Mouse (Mus musculus) thymus, postnatal 0 days (tissue): Measurements from ENCODE around the gene Tmcc1. TPM values are rescaled to one million over a fixed set of nuclear protein-coding genes. Genes with fewer than 3 reads are reported as not detected.
"Not testable (repeated sequence)": the region's sequence is repeated elsewhere in the genome, so short reads cannot be mapped to it uniquely, and the experiment has no call there.

Experiments used
- DNase-seq: peaks from one replicate; pipeline ENCODE4 v3.0.0-alpha.2; 2015; ENCODE audit warnings: low spot score
- polyA plus RNA-seq: library from polyadenylated mRNA; unstranded; fragments of >200 nt; fragmentation: Nextera tagmentation; extraction: Ambion mirVana; gene quantifications from 2 replicates; pipeline ENCODE4 v1.2.1, GENCODE M21; 2015

Tmcc1 gene
- 7.8 and 11.1 TPM in 2 replicates for polyA plus RNA-seq

DNA sequence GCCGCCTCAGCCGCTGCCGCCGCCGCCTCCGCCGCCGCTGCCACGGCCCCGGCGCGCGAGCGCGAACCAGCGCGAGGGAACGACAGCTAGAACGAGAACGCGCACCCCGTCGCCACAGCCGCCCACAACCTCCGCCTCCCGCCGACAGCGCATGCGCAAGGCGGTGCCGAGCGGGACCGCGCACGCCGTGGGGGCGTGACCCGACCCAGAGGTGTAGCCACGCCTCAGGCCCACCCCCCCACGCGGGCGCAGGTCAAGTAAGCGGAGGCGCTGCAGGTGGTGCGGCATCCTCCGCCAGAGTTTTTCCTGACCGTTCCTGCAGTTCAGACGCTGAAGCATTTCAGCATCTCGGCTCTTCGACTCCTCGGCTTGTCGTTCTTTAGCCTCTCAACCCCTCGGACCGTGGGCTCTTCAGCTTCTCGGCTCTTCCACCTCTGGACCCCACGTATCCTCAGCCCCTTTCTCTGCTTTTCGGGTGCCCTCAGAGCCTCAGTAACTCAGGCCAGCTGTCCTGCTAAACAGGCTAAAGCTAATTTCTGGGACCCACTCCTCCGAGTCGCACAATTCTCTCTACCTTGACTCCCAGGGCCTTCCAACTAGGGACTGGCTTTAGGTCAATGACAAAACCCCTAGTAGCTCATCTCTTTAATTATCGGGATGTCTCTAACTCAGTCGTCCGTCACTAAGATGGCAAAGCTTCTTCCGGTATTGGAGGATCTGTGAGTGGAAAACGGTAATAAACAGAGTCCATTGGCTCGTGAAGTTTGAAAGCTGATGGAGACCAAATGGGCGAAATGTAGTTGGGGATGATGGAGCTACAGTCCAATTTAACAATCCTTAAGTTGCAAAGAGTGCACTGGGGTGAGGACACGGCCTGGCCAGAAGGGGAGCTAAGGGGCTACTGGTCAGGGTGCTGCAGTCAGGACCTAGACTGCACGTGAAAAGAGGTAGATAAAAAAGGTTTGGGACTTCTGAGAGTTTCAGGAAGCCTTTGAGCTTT, at the start of gene Tmcc1:
Tmcc1 (minus strand) TSS at position 93 of the 1,000 bp plus-strand sequence.
- DNase-seq: peak; percentile 99

DNA sequence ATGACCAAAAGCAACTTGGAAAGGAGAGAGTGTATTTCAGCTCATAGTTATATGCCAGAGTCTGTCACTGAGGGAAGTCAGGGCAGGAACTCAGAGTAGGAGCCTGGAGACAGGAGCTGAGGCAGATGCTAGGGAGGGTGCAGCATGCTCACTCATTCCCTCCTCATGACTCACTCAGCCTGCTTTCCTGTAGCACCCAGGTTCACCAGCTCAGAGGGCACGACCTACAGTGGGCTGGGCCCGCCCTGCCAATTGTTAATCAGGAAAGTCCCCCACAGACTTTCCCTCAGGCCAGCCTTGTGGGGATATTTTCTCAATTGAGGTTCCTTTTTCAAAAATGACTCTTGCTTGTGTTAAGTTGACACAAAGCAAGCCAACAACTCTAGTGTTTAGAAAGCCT, 47.1 kb upstream of the Tmcc1 start:
- DNase-seq: no peak

DNA sequence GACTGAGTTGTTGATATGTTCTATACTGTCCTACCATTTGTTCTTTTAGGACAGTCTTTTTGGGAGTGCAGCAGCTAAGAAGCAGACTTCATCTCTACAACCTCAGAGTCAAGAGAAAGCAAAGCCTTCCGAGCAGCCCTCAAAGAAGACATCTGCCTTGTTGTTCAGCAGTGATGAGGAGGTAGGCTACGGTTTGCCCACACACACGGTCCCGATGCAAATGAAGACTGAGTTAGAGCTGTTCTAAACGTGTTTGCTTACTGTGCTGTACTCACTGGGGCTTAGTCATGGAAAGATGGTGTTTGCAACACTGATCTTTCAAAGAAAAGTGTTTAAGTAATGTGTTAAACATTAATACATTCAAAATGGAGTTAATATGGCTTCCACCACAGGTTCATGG, 44.8 kb upstream of the Tmcc1 start:
- DNase-seq: no peak

- no peak for DNase-seq
Measured at GRCm38 (mm10) chr6:116235336-116235735, 42.0 kb upstream of the Tmcc1 start.

DNA sequence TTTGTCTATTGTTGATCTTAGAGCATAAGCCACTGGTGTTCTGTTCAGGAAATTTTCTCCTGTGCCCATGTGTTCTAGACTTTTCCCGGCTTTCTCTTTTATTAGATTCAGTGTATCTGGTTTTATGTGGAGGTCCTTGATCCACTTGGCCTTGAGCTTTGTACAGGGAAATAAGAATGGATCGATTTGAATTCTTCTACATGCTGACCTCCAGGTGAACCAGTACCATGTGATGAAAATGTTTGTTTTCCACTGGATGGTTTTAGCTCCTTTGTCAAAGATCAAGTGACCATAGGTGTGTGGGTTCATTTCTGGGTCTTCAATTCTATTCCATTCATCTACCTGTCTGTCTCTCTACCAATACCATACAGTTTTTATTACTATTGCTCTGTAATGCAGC, 41.5 kb upstream of the Tmcc1 start:
- not testable (repeated sequence) for DNase-seq

- peak; percentile 68 for DNase-seq
Measured at GRCm38 (mm10) chr6:116228785-116229525, 35.7 kb upstream of the Tmcc1 start.

GRCm38 (mm10) chr6:116227767-116228166, 34.5 kb upstream of the Tmcc1 start:
- DNase-seq: no peak

- peak; percentile 91 for DNase-seq
Measured at GRCm38 (mm10) chr6:116207729-116208534, 14.6 kb upstream of the Tmcc1 start, which contains the start of gene Washc2. Gene Washc2 (plus strand): TSS chr6:116208038.

- DNase-seq: no peak
Measured at GRCm38 (mm10) chr6:116199682-116200081, 6.4 kb upstream of the Tmcc1 start.

DNA sequence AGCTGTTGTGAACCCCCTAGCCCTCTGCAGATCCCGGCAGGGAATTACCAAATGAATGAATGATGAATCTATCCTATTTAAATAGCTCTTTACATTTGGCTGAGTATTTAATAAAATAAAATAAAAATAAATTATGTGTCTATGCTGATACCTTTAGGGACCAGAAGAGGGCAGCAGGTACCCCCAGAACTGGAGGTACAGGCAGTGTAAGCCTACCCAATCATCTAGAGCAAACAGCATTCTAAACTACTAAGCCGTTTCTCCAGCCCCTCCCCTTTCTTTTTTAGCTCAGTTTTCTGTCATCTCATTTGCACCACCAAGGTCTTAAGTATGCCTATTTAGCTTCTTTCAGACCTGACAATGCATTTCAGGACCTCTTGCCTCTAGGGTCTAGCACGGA, 4.9 kb upstream of the Tmcc1 start:
- DNase-seq: peak; percentile 66

DNA sequence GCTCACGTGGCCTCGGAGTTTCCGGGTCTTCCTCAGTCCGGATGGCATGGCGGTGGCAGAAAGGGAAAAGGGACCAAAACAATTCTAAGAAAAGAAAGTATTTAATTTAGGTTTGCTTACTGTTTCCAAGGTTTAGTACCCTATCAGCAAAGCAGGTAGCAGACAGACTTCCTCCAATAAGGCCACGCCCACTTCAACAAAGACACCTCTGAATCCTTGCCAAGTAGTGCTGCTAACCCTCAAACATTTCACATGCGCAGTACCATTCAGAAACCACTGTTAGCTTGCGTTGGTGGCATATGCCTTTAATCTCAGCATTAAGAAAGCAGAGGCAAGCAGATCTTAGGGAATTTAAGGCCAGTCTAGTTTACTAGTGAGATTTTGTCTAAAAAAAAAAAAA, 2.5 kb upstream of the Tmcc1 start:
- DNase-seq: no peak

GRCm38 (mm10) chr6:116192809-116193311, 426 bp downstream of the Tmcc1 start:
- DNase-seq: no peak

GRCm38 (mm10) chr6:116189417-116189816, 3.9 kb downstream of the Tmcc1 start:
- peak; percentile 46 for DNase-seq

- DNase-seq: no peak
Measured at GRCm38 (mm10) chr6:116186485-116186884, 6.8 kb downstream of the Tmcc1 start.

- no peak for DNase-seq
Measured at GRCm38 (mm10) chr6:116183509-116183908, 9.8 kb downstream of the Tmcc1 start.

DNA sequence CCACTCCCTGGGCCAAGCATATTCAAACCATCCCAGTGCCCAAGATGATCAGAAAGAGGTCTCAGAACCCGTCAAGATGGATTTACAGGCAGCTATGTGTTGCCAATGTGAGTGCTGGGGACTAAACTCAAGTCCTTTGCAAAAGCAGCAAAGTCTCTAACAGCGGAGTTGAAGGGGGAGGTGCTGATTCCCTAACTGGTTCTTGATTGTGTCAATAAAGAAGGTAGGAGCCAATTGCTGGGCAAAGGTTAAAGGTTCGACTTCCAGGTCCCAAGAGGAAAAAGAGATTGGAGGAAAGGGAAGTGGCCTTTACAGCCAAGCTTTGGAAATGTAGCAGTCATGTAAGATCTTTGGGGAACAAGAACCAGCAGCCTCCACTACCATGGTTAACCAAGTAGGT, 12.6 kb downstream of the Tmcc1 start:
- DNase-seq: no peak

DNA sequence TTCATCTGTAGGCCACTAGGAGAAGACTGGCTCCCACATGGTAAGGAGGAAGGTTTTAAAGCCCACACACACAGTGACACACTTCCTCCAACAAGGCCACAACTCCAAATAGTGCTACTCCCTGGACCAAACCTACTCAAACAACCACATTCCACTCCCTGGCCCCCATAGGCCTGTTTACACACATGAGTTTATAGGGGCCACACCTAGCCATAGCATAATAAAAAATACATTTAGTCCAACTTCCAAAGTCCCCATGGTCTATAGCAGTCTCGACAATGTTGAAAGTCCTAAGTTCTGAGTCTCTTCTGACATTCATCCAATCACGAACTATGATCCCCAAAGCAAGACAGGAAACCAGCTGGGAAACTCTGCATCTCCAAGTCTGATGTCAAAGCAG, 14.9 kb downstream of the Tmcc1 start:
- DNase-seq: no peak

GRCm38 (mm10) chr6:116173511-116174099, 19.7 kb downstream of the Tmcc1 start:
- not testable (repeated sequence) for DNase-seq

DNA sequence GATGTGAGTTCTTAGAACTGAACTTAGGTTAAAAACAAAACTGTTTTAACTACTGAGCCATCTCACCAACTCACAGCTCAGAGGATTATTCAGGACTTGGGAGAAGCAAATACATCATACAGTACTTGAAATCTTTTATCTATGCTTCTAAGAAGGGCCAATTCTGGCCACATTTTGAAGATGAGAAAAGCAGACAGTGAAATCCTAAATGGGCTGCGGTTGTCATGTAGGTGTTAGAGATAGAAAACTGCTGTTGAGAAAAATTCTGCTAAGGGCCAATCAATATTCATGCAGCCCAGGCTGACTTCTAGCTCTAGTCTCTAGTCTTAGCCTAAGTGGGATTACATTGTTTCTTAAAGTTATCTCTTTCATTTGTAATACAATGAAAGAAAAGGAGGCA, 26.9 kb downstream of the Tmcc1 start:
- DNase-seq: no peak

- DNase-seq: no peak
Measured at GRCm38 (mm10) chr6:116154854-116155624, 38.2 kb downstream of the Tmcc1 start.
